Mouse (Mus musculus) brain, adult 2 months (tissue): ENCODE results near the gene Myo10.
A peak's percentile ranks its signal among the peaks of the same experiment; 100 is the strongest.

ENCODE experiments used
- DNase-seq: peaks from one replicate; pipeline ENCODE4 v3.0.0; 2011; ENCODE audit warnings: low read depth, low spot score

Gene Myo10

GRCm38 (mm10) chr15:25762306-25762705 is 140.0 kb downstream of the Myo10 start:
- peak; percentile 67 for DNase-seq

GRCm38 (mm10) chr15:25763106-25763505 is 140.8 kb downstream of the Myo10 start:
- peak; percentile 28 for DNase-seq

GRCm38 (mm10) chr15:25764653-25765352 is 142.5 kb downstream of the Myo10 start:
- no peak for DNase-seq

- DNase-seq: peak; percentile 42
Observed at GRCm38 (mm10) chr15:25767777-25768176, 145.5 kb downstream of the Myo10 start.

- DNase-seq: no peak
Observed at GRCm38 (mm10) chr15:25769524-25770255, 147.4 kb downstream of the Myo10 start.

GRCm38 (mm10) chr15:25771782-25772181 is 149.5 kb downstream of the Myo10 start:
- no peak for DNase-seq

- peak; percentile 88 for DNase-seq
Observed at GRCm38 (mm10) chr15:25773711-25774513, 151.6 kb downstream of the Myo10 start.

- DNase-seq: no peak
Observed at GRCm38 (mm10) chr15:25778937-25779336, 156.6 kb downstream of the Myo10 start.

- no peak for DNase-seq
Observed at GRCm38 (mm10) chr15:25779522-25780191, 157.3 kb downstream of the Myo10 start.

- DNase-seq: no peak
Observed at GRCm38 (mm10) chr15:25781053-25781452, 158.7 kb downstream of the Myo10 start.

GRCm38 (mm10) chr15:25785456-25786390 is 163.4 kb downstream of the Myo10 start:
- no peak for DNase-seq

GRCm38 (mm10) chr15:25787406-25787805 is 165.1 kb downstream of the Myo10 start:
- DNase-seq: no peak

GRCm38 (mm10) chr15:25787965-25788364 is 165.6 kb downstream of the Myo10 start:
- DNase-seq: no peak

GRCm38 (mm10) chr15:25788565-25788964 is 166.2 kb downstream of the Myo10 start:
- no peak for DNase-seq

- no peak for DNase-seq
Observed at GRCm38 (mm10) chr15:25789241-25789640, 166.9 kb downstream of the Myo10 start.

- no peak for DNase-seq
Observed at GRCm38 (mm10) chr15:25791660-25792353, 169.5 kb downstream of the Myo10 start.

GRCm38 (mm10) chr15:25794123-25794522 is 171.8 kb downstream of the Myo10 start:
- peak; percentile 59 for DNase-seq

GRCm38 (mm10) chr15:25795496-25795895 is 173.2 kb downstream of the Myo10 start:
- DNase-seq: no peak

- DNase-seq: peak; percentile 53
Observed at GRCm38 (mm10) chr15:25796353-25796752, 174.0 kb downstream of the Myo10 start.

GRCm38 (mm10) chr15:25797179-25797578 is 174.9 kb downstream of the Myo10 start:
- DNase-seq: no peak
